9 mouse cellular contexts compared by ENCODE assay signal in genomic region chr10:122693158-122693777, GRCm38 (mm10). TPM values are rescaled to one million over a fixed set of nuclear protein-coding genes. Genes with fewer than 3 reads are reported as not detected.
A peak's percentile ranks its signal among the peaks of the same experiment; 100 is the strongest.
DNase-seq lines count a peak whose midpoint lies in the region; ATAC-seq and TF ChIP-seq lines count a peak whose summit lies in the region.
"Had no signal": no experiment of that assay in that cellular context is flagged by ENCODE, and none has a peak within 500 bp of the region (broad histone marks: within the 10 kb centered on the region; RNA-seq: fewer than 3 reads in every experiment).

No protein-coding gene starts in this region.

- H3K36me3 ChIP-seq in intestine, embryonic 15.5 days, result no peaks in the 10 kb centered on the region
- H3K36me3 ChIP-seq in intestine, postnatal 0 days (ENCODE audit: control insufficient read depth, insufficient read depth), result 0 out of 2 replicates have a peak, but pooled peaks cover 3% of the 10 kb centered on the region
- H3K36me3 ChIP-seq in limb, embryonic 10.5 days, result no peaks in the 10 kb centered on the region
- H3K36me3 ChIP-seq in stomach, postnatal 0 days (ENCODE audit: control insufficient read depth, insufficient read depth, low read length), result no peaks in the 10 kb centered on the region

- H3K27ac ChIP-seq in intestine, embryonic 15.5 days, result no peak overlapping the region
- H3K27ac ChIP-seq in intestine, postnatal 0 days (ENCODE audit: low read depth, low read length), result no peak overlapping the region
- peak overlapping the region; percentile 39; the same call in 1 of the 2 replicates for H3K27ac ChIP-seq in limb, embryonic 10.5 days
- H3K27ac ChIP-seq in stomach, postnatal 0 days (replicated peaks), result no peak overlapping the region

- 66% methylated on average over 12 of the region's 12 CpGs for WGBS in intestine, embryonic 15.5 days
- 65% methylated on average over 12 of the region's 12 CpGs for WGBS in intestine, postnatal 0 days
- WGBS in limb, embryonic 10.5 days, result 69% methylated on average over 12 of the region's 12 CpGs
- WGBS in stomach, postnatal 0 days, result 53% methylated on average over 12 of the region's 12 CpGs

- H3K9me3 ChIP-seq in intestine, embryonic 15.5 days, result no peaks in the 10 kb centered on the region
- no peaks in the 10 kb centered on the region for H3K9me3 ChIP-seq in intestine, postnatal 0 days (ENCODE audit: control insufficient read depth)
- no peaks in the 10 kb centered on the region for H3K9me3 ChIP-seq in limb, embryonic 10.5 days (replicated peaks)
- H3K9me3 ChIP-seq in stomach, postnatal 0 days (ENCODE audit: control insufficient read depth, low read length), result no peaks in the 10 kb centered on the region

- ATAC-seq in intestine, embryonic 15.5 days, result 0 out of 2 replicates have a peak, but pooled peaks have one; percentile 15
- no peak for ATAC-seq in intestine, postnatal 0 days
- no peak for ATAC-seq in stomach, postnatal 0 days (ENCODE audit: low FRiP score, low TSS enrichment)

- no peak overlapping the region for H3K9ac ChIP-seq in intestine, embryonic 15.5 days
- no peak overlapping the region for H3K9ac ChIP-seq in intestine, postnatal 0 days (ENCODE audit: low read depth, low read length)
- H3K9ac ChIP-seq in stomach, postnatal 0 days (ENCODE audit: low read length), result no peak overlapping the region

- no peaks in the 10 kb centered on the region for H3K4me1 ChIP-seq in intestine, embryonic 15.5 days (replicated peaks)
- no peaks in the 10 kb centered on the region for H3K4me1 ChIP-seq in intestine, postnatal 0 days (replicated peaks; ENCODE audit: control insufficient read depth, insufficient read depth, low read length)
- H3K4me1 ChIP-seq in limb, embryonic 10.5 days, result peaks cover 18% of the 10 kb centered on the region
- H3K4me1 ChIP-seq in stomach, postnatal 0 days (replicated peaks; ENCODE audit: control insufficient read depth, insufficient read depth), result no peaks in the 10 kb centered on the region

- H3K4me3 ChIP-seq in intestine, embryonic 15.5 days (replicated peaks), result no peak overlapping the region
- H3K4me3 ChIP-seq in intestine, postnatal 0 days (ENCODE audit: low read depth, low read length), result no peak overlapping the region
- no peak overlapping the region for H3K4me3 ChIP-seq in limb, embryonic 10.5 days
- H3K4me3 ChIP-seq in stomach, postnatal 0 days (ENCODE audit: low read depth, low read length), result no peak overlapping the region

- no peaks in the 10 kb centered on the region for H3K27me3 ChIP-seq in intestine, embryonic 15.5 days (replicated peaks)
- H3K27me3 ChIP-seq in intestine, postnatal 0 days (replicated peaks; ENCODE audit: control insufficient read depth, insufficient read depth, low read length), result no peaks in the 10 kb centered on the region
- H3K27me3 ChIP-seq in limb, embryonic 10.5 days (ENCODE audit: low read depth, poor library complexity, severe bottlenecking), result no peaks in the 10 kb centered on the region
- H3K27me3 ChIP-seq in stomach, postnatal 0 days (ENCODE audit: control insufficient read depth, insufficient read depth, low read length), result no peaks in the 10 kb centered on the region

- TF ChIP-seq CTCF in intestine, postnatal 0 days (IDR thresholded peaks at IDR 0.05; ENCODE audit: low read depth), result no peak
- TF ChIP-seq CTCF in stomach, postnatal 0 days (IDR thresholded peaks at IDR 0.05; ENCODE audit: low read depth), result no peak

- no peak overlapping the region for H3K4me2 ChIP-seq in intestine, embryonic 15.5 days (replicated peaks)
- H3K4me2 ChIP-seq in intestine, postnatal 0 days (replicated peaks; ENCODE audit: low read depth), result no peak overlapping the region
- no peak overlapping the region for H3K4me2 ChIP-seq in stomach, postnatal 0 days (replicated peaks; ENCODE audit: low read depth)

- no peak for TF ChIP-seq EP300 in stomach, postnatal 0 days (optimal IDR thresholded peaks at IDR 0.05)

- DNase-seq in brain, adult 2 months (ENCODE audit: low read depth, low spot score), result peak; percentile 90
- peak; percentile 76 to 78 for DNase-seq in cerebellum, postnatal 36 days
- no peak for DNase-seq in limb, embryonic 10.5 days (ENCODE audit: low spot score)
- DNase-seq in stomach, postnatal 0 days (ENCODE audit: low spot score), result no peak
- DNase-seq in thymus, postnatal 14 days, result no peak
- no peak for DNase-seq in spleen, adult 12 weeks (ENCODE audit: low spot score)
- DNase-seq: B cell, adult 2 months had no signal

RNA-seq across cellular contexts. Expression of gene Ppm1h, which starts 14.7 kb away (rescaled TPM):
- polyA plus RNA-seq in intestine, embryonic 15.5 days (2015; fragmentation: Nextera tagmentation; extraction: Ambion mirVana), result 13.7 and 14.8 TPM in 2 replicates
- 17.9 and 20.7 TPM in 2 replicates for polyA plus RNA-seq in intestine, postnatal 0 days (2015; fragmentation: Nextera tagmentation; extraction: Ambion mirVana)
- 2.9 and 4.4 TPM in 2 replicates for polyA plus RNA-seq in limb, embryonic 10.5 days (2016; fragmentation: Nextera tagmentation; extraction: Ambion mirVana)
- 7.5 and 7.6 TPM in 2 replicates for polyA plus RNA-seq in stomach, postnatal 0 days (2015; fragmentation: Nextera tagmentation; extraction: Ambion mirVana)

Comparison
In these comparisons a context has a peak if more than half of its experiments do, and no peak if none do; other contexts are left out.
1. DNase-seq: peak in brain, adult 2 months (single experiment) and cerebellum, postnatal 36 days (2 of 2); none in limb, embryonic 10.5 days (single experiment), stomach, postnatal 0 days (single experiment), thymus, postnatal 14 days (single experiment) and spleen, adult 12 weeks (single experiment).